Mouse (Mus musculus) liver, embryonic 14.5 days (tissue): Measurements from ENCODE around the gene Repin1. TPM values are rescaled to one million over a fixed set of nuclear protein-coding genes. Genes with fewer than 3 reads are reported as not detected.

Source experiments
- ATAC-seq: fragments of 200-750 bp; cut with Nextera tagmentation; 2 replicates; pipeline ENCODE4 v1.8.0; 2017; ENCODE audit warnings: moderate number of reproducible peaks, mild to moderate bottlenecking, moderate library complexity; ENCODE audit not compliant: insufficient read depth
- DNase-seq, 3 experiments: peaks; one replicate each; pipeline ENCODE4 v3.0.0-alpha.2; 2012 to 2013; ENCODE audit warnings: low read depth in 3 of 3, low spot score in 3 of 3
- H3K27ac ChIP-seq: fragments of 300-500 bp; sonication (generic); 2 replicates; pipeline ENCODE4 v1.5.1; 2014; ENCODE audit warnings: moderate library complexity, mild to moderate bottlenecking, control low read depth, inconsistent platforms
- H3K27me3 ChIP-seq: fragments of 300-500 bp; sonication (generic); 2 replicates; pipeline ENCODE4 v1.6.1; 2014; ENCODE audit warnings: mild to moderate bottlenecking, low read length, moderate library complexity; ENCODE audit not compliant: control insufficient read depth, insufficient read depth
- H3K36me3 ChIP-seq: fragments of 300-500 bp; sonication (generic); replicated peaks from 2 replicates; pipeline ENCODE4 v1.6.1; 2014; ENCODE audit warnings: low read depth; ENCODE audit not compliant: control insufficient read depth, insufficient read depth
- H3K4me1 ChIP-seq, 2 experiments: fragments of 200-500 bp in 1 of 2; fragments of 300-500 bp in 1 of 2; sonication (generic) in 1 of 2; replicated peaks; 2 replicates each; pipeline ENCODE4 v1.6.1; 2012 to 2014; ENCODE audit warnings: antibody characterized with exemption in 1 of 2, inconsistent platforms in 1 of 2, low read length in 1 of 2; ENCODE audit not compliant: control insufficient read depth in 2 of 2, insufficient read depth in 2 of 2
- H3K4me2 ChIP-seq: fragments of 300-500 bp; sonication (generic); 2 replicates; pipeline ENCODE4 v1.6.1; 2014; ENCODE audit warnings: low read depth, mild to moderate bottlenecking, control low read depth, moderate library complexity
- H3K4me3 ChIP-seq, 2 experiments: fragments of 200-500 bp in 1 of 2; fragments of 300-500 bp in 1 of 2; sonication (generic) in 1 of 2; 2 replicates each; pipeline ENCODE4 v1.5.1; 2012 to 2014; ENCODE audit warnings: low read depth in 2 of 2, low read length in 2 of 2, mild to moderate bottlenecking in 2 of 2, control low read depth in 1 of 2, inconsistent platforms in 1 of 2, moderate library complexity in 1 of 2; ENCODE audit not compliant: insufficient read depth in 1 of 2
- H3K9ac ChIP-seq: fragments of 300-500 bp; sonication (generic); replicated peaks from 2 replicates; pipeline ENCODE4 v1.6.1; 2014; ENCODE audit warnings: mild to moderate bottlenecking, control low read depth, moderate library complexity
- H3K9me3 ChIP-seq: fragments of 300-500 bp; sonication (generic); 2 replicates; pipeline ENCODE4 v1.6.1; 2016; ENCODE audit warnings: low read length, mixed read lengths; ENCODE audit not compliant: control insufficient read depth
- CTCF ChIP-seq: IDR thresholded peaks from 2 replicates; pipeline ENCODE4 v1.5.1; 2016; ENCODE audit warnings: antibody characterized with exemption, low read depth, control low read depth
- EP300 ChIP-seq: IDR thresholded peaks from 2 replicates; pipeline ENCODE4 v1.6.1; 2016; ENCODE audit warnings: antibody characterized with exemption, low read depth
- WGBS: fragments of 180-500 bp; shearing (Covaris S2); extraction: QIAGEN DNeasy Blood & Tissue Kit; methylation state at CpG from one replicate; pipeline ENCODE4 v1.1.7; 2014; ENCODE audit not compliant: insufficient replicate concordance; 5-methylcytosine and 5-hydroxymethylcytosine counted together
- polyA plus RNA-seq, 2 experiments: library from polyadenylated mRNA; depleted of rRNA in 1 of 2; stranded (reverse) in 1 of 2; unstranded in 1 of 2; fragments of >200 nt; fragmentation: Nextera tagmentation in 1 of 2; extraction: Ambion mirVana in 1 of 2; gene quantifications; 2 replicates each; pipeline versions ENCODE4 v1.2.1 to v1.2.3; 2012 to 2014

Gene Repin1
- polyA plus RNA-seq, 2 experiments: 6.3 to 7.1 TPM

GRCm38 (mm10) chr6:48572572-48573061 lies 21.1 kb upstream of the Repin1 start, which contains the start of gene Rarres2:
Rarres2 (minus strand) TSS chr6:48572789.
- Histone ChIP-seq H3K4me3 (no peak within 1 kb of the TSS), H3K27ac (no peak within 1 kb of the TSS), H3K4me1 (peaks cover 0 to 7% of the 10 kb centered on the region in 2 experiments; a peak in 2 of 4 replicates), H3K4me2 (no peak within 1 kb of the TSS), H3K36me3 (no peaks in the 10 kb centered on the region), H3K9ac (no peak within 1 kb of the TSS), H3K27me3 (no peaks in the 10 kb centered on the region), H3K9me3 (no peaks in the 10 kb centered on the region)
- no peak for TF ChIP-seq EP300
- TF ChIP-seq CTCF: no peak
- no peak for ATAC-seq
- WGBS: 44% methylated on average over 6 of the region's 6 CpGs
- peak in 1 of 3 experiments; percentile 12 for DNase-seq

- DNase-seq: no peak
- no peak overlapping the region for H3K27ac ChIP-seq
- H3K4me3 ChIP-seq: no peak overlapping the region
- no peaks in the 10 kb centered on the region for H3K27me3 ChIP-seq
- H3K9me3 ChIP-seq: no peaks in the 10 kb centered on the region
- no peak for TF ChIP-seq CTCF
- TF ChIP-seq EP300: no peak
- peaks cover 0 to 7% of the 10 kb centered on the region in 2 experiments; a peak in 2 of 4 replicates for H3K4me1 ChIP-seq
- no peak overlapping the region for H3K4me2 ChIP-seq
- whole genome bisulfite sequencing: 37% methylated on average over 10 of the region's 10 CpGs
- ATAC-seq: no peak
- no peak overlapping the region for H3K9ac ChIP-seq
- no peaks in the 10 kb centered on the region for H3K36me3 ChIP-seq
Observed at GRCm38 (mm10) chr6:48573280-48573679, 20.4 kb upstream of the Repin1 start.

DNA sequence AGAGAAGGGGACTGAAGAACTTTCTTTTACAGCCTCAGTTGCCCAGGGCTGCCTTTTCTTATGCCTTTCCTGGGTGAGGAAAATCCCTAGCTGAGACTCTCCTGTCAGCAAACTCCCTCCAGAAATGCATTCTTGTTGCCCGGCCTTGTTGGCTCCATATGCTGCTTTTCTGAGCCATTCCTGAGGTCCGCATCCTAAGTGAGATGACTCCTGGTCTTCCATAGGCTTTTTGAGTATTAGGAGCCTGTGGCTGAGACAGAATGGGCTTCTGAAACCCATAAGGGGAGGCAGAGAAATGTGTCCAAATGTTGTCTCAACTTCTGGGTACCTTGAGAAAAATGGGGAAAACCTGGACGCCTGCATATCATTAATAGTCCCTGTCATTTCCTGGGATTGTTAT lies 19.7 kb upstream of the Repin1 start:
- TF ChIP-seq EP300: no peak
- TF ChIP-seq CTCF: no peak
- H3K9ac ChIP-seq: no peak overlapping the region
- H3K9me3 ChIP-seq: no peaks in the 10 kb centered on the region
- no peaks in the 10 kb centered on the region for H3K36me3 ChIP-seq
- DNase-seq (no peak), ATAC-seq (no peak)
- no peak overlapping the region for H3K27ac ChIP-seq
- no peak overlapping the region for H3K4me3 ChIP-seq
- no peak overlapping the region for H3K4me2 ChIP-seq
- H3K4me1 ChIP-seq: peaks cover 0 to 7% of the 10 kb centered on the region in 2 experiments; a peak in 2 of 4 replicates
- H3K27me3 ChIP-seq: no peaks in the 10 kb centered on the region
- WGBS: 50% methylated on average over 3 of the region's 3 CpGs

- Histone ChIP-seq H3K4me2 (no peak overlapping the region), H3K4me1 (no peaks in the 10 kb centered on the region; a peak in 1 of 4 replicates), H3K36me3 (no peaks in the 10 kb centered on the region), H3K27ac (no peak overlapping the region), H3K9ac (no peak overlapping the region), H3K4me3 (no peak overlapping the region), H3K9me3 (no peaks in the 10 kb centered on the region), H3K27me3 (no peaks in the 10 kb centered on the region)
- WGBS: 27% methylated on average over 5 of the region's 5 CpGs
- no peak for TF ChIP-seq CTCF
- TF ChIP-seq EP300: no peak
- ATAC-seq: no peak
- DNase-seq: no peak
Observed at GRCm38 (mm10) chr6:48578736-48579135, 14.9 kb upstream of the Repin1 start.

DNA sequence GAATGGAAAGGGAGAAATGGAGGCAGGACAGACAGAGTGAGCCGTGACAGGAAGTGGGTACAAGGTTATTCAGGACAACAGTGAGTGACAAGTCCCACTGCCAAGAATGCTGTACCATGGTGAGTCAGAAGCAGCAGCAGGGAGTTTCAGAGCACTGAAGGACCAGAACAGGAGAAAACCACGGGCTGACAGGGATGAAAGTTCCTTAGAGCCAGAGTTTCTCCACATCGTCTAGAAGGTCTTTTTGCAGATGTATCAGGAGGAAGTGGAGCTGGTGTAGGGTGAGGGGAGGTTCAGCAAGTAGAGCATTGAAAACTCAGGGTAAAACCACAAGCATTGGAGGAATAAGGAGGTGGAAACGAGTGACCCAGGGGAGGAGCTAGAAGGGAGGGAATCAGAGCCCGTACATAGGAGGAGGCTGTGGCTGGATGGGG lies 14.5 kb upstream of the Repin1 start:
- WGBS: 3% methylated on average over 5 of the region's 5 CpGs
- no peaks in the 10 kb centered on the region for H3K9me3 ChIP-seq
- DNase-seq (no peak), ATAC-seq (no peak)
- H3K27ac ChIP-seq: no peak overlapping the region
- TF ChIP-seq EP300 (no peak), CTCF (no peak)
- H3K4me3 ChIP-seq: no peak overlapping the region
- H3K27me3 ChIP-seq: no peaks in the 10 kb centered on the region
- no peak overlapping the region for H3K4me2 ChIP-seq
- no peak overlapping the region for H3K9ac ChIP-seq
- H3K4me1 ChIP-seq: no peaks in the 10 kb centered on the region; a peak in 1 of 4 replicates
- H3K36me3 ChIP-seq: no peaks in the 10 kb centered on the region
